Mouse (Mus musculus): Measurements from ENCODE around the gene Arsb.
"Not testable (repeated sequence)": the region's sequence is repeated elsewhere in the genome, so short reads cannot be mapped to it uniquely, and the experiment has no call there.

The Arsb gene

GRCm38 (mm10) chr13:93978703-93979495 is 207.5 kb downstream of the Arsb start:
- DNase-seq (ENCODE audit: extremely low spot score, low read depth, low spot score) = no peak

- no peak for DNase-seq (ENCODE audit: extremely low spot score, low read depth, low spot score)
Measured at GRCm38 (mm10) chr13:93979754-93980153, 208.3 kb downstream of the Arsb start.

GRCm38 (mm10) chr13:93984521-93984920 is 213.1 kb downstream of the Arsb start:
- DNase-seq (ENCODE audit: extremely low spot score, low read depth, low spot score) = no peak

GRCm38 (mm10) chr13:93985181-93985580 is 213.8 kb downstream of the Arsb start:
- DNase-seq (ENCODE audit: extremely low spot score, low read depth, low spot score) = no peak

- not testable (repeated sequence) for DNase-seq (ENCODE audit: extremely low spot score, low read depth, low spot score)
Measured at GRCm38 (mm10) chr13:93985750-93986149, 214.3 kb downstream of the Arsb start.

- no peak for DNase-seq (ENCODE audit: extremely low spot score, low read depth, low spot score)
Measured at GRCm38 (mm10) chr13:93987611-93988010, 216.2 kb downstream of the Arsb start.

GRCm38 (mm10) chr13:93989208-93989607 is 217.8 kb downstream of the Arsb start:
- no peak for DNase-seq (ENCODE audit: extremely low spot score, low read depth, low spot score)

GRCm38 (mm10) chr13:93989736-93990611 is 218.5 kb downstream of the Arsb start:
- DNase-seq (ENCODE audit: extremely low spot score, low read depth, low spot score) = no peak

GRCm38 (mm10) chr13:93990841-93991240 is 219.4 kb downstream of the Arsb start:
- DNase-seq (ENCODE audit: extremely low spot score, low read depth, low spot score) = no peak

- no peak for DNase-seq (ENCODE audit: extremely low spot score, low read depth, low spot score)
Measured at GRCm38 (mm10) chr13:93992342-93992882, 221.0 kb downstream of the Arsb start.

All from hindlimb bud, embryonic 11.5 days (tissue).